Mouse (Mus musculus): ENCODE data around the gene Ltbp4. TPM values are rescaled to one million over a fixed set of nuclear protein-coding genes. Genes with fewer than 3 reads are reported as not detected.

Gene Ltbp4
- polyA plus RNA-seq, 1 experiment from 2014 or later: 10.8 TPM

- 89% methylated on average over 9 of the region's 9 CpGs for WGBS
- Histone ChIP-seq H3K27ac (replicated peaks; ENCODE audit: low read depth, low read length) (no peak overlapping the region), H3K36me3 (ENCODE audit: control insufficient read depth, insufficient read depth, low read length) (no peaks in the 10 kb centered on the region), H3K9me3 (ENCODE audit: control insufficient read depth, low read length) (no peaks in the 10 kb centered on the region), H3K9ac (ENCODE audit: low read length) (no peak overlapping the region), H3K4me3 (ENCODE audit: low read depth, low read length) (no peak overlapping the region), H3K4me2 (ENCODE audit: low read depth, severe bottlenecking) (no peak overlapping the region), H3K27me3 (ENCODE audit: control insufficient read depth, insufficient read depth, low read length) (peaks cover 31% of the 10 kb centered on the region), H3K4me1 (ENCODE audit: control insufficient read depth, insufficient read depth, low read length) (0 out of 2 replicates have a peak, but pooled peaks cover 5% of the 10 kb centered on the region)
- DNase-seq (ENCODE audit: low spot score): no peak
- no peak for ATAC-seq (ENCODE audit: insufficient number of reproducible peaks, low FRiP score, low TSS enrichment, low read depth)
Measured at GRCm38 (mm10) chr7:27359706-27360358, 22.3 kb upstream of the Ltbp4 start.

DNA sequence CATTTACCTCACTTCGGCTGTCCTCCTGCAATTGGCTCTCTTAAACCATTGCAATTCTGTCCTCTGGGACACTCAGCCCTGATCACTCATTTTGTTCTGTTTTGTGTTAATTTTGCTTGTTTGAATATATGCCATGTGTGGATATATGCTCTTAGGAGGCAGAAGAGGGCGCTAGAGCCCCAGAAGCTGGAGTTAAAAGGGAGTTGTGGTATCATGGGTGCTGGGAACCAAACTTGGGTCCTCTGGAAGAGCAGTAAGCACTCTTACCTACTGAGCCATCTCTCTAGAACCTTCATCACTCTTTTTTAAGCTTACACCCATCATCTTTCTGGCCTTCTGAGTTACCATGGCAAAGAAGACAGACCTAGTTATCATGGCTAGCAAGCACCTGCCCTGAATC is 21.7 kb upstream of the Ltbp4 start:
- DNase-seq (ENCODE audit: low spot score) (no peak), ATAC-seq (ENCODE audit: insufficient number of reproducible peaks, low FRiP score, low TSS enrichment, low read depth) (no peak)
- Histone ChIP-seq H3K4me3 (ENCODE audit: low read depth, low read length) (no peak overlapping the region), H3K9ac (ENCODE audit: low read length) (no peak overlapping the region), H3K4me1 (ENCODE audit: control insufficient read depth, insufficient read depth, low read length) (0 out of 2 replicates have a peak, but pooled peaks cover 7% of the 10 kb centered on the region), H3K36me3 (ENCODE audit: control insufficient read depth, insufficient read depth, low read length) (no peaks in the 10 kb centered on the region), H3K4me2 (ENCODE audit: low read depth, severe bottlenecking) (no peak overlapping the region), H3K9me3 (ENCODE audit: control insufficient read depth, low read length) (no peaks in the 10 kb centered on the region), H3K27me3 (ENCODE audit: control insufficient read depth, insufficient read depth, low read length) (peaks cover 24% of the 10 kb centered on the region), H3K27ac (replicated peaks; ENCODE audit: low read depth, low read length) (no peak overlapping the region)
- WGBS: 78% methylated on average over 2 of the region's 2 CpGs

DNA sequence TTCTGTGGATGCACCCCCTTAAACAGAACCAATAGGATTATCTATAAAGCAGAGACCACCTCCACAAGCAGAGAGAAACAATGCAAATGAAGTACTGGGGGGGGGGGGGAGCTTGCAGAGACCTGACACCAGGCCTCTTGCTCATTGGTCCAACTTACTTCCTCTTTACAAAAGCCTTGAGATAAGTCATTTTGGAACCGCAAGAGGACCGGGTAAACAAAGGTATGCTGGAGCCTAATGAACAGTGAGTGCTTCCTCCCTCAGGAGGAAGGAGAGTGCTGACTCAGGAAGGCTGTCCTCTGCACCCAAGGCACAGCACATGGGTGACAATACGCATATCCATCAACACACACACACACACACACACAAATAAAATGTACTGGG is 20.1 kb upstream of the Ltbp4 start:
- Histone ChIP-seq H3K9me3 (ENCODE audit: control insufficient read depth, low read length) (no peaks in the 10 kb centered on the region), H3K4me2 (ENCODE audit: low read depth, severe bottlenecking) (no peak overlapping the region; the same call in 1 of the 2 replicates), H3K9ac (ENCODE audit: low read length) (no peak overlapping the region), H3K27me3 (ENCODE audit: control insufficient read depth, insufficient read depth, low read length) (peaks cover 13% of the 10 kb centered on the region), H3K36me3 (ENCODE audit: control insufficient read depth, insufficient read depth, low read length) (no peaks in the 10 kb centered on the region; the same call in 1 of the 2 replicates), H3K27ac (replicated peaks; ENCODE audit: low read depth, low read length) (no peak overlapping the region), H3K4me3 (ENCODE audit: low read depth, low read length) (no peak overlapping the region), H3K4me1 (ENCODE audit: control insufficient read depth, insufficient read depth, low read length) (0 out of 2 replicates have a peak, but pooled peaks cover 7% of the 10 kb centered on the region)
- WGBS: 28% methylated on average over 3 of the region's 3 CpGs
- DNase-seq (ENCODE audit: low spot score) (no peak), ATAC-seq (ENCODE audit: insufficient number of reproducible peaks, low FRiP score, low TSS enrichment, low read depth) (no peak)

DNA sequence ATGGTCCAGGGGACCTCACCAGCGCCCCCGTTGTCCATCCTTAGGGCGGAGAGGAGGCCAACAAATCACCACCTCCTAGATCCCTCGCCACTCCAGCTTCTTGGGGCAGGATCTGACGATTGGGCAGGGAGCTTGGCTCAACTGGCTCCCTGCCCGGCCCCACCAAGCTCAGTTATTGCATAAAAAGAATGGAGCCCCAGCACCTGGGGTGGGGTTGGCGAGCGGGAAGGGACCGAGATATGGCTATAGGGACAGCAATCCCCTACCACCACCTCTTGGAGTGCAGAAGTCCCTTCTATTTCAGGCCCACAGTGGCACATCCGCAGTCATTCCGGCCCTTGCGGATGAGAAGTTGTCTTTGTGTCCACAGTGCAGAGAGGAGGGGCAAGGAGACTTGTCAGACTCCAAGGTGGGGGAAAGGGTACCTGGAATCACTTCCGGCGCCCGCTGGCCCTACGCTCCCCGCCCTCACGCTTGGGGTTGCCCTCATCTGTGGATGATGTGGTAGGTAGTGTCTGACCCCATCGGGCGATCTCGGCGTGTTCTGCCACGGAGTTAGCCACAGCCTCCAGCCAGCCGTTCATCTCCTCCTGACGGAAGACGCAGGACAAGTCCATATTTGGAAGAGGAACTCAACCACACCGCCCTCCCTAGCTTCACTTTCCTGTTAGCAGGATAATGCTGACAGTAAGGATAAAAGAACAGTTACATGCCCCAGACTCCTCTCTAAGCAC is 19.5 kb upstream of the Ltbp4 start, which contains the start of gene Gm20479:
Gene Gm20479 (minus strand): TSS at position 559 of the 734 bp plus-strand sequence.
- peak within 1 kb of the TSS; percentile 54 for H3K4me3 ChIP-seq (ENCODE audit: low read depth, low read length)
- peaks cover 9% of the 10 kb centered on the region for H3K27me3 ChIP-seq (ENCODE audit: control insufficient read depth, insufficient read depth, low read length)
- DNase-seq (ENCODE audit: low spot score) (no peak), ATAC-seq (ENCODE audit: insufficient number of reproducible peaks, low FRiP score, low TSS enrichment, low read depth) (no peak)
- 0 out of 2 replicates have a peak within 1 kb of the TSS, but pooled peaks have one; percentile 27 for H3K9ac ChIP-seq (ENCODE audit: low read length)
- H3K27ac ChIP-seq (replicated peaks; ENCODE audit: low read depth, low read length): no peak within 1 kb of the TSS
- 2% methylated on average over 27 of the region's 27 CpGs for WGBS
- H3K36me3 ChIP-seq (ENCODE audit: control insufficient read depth, insufficient read depth, low read length): no peaks in the 10 kb centered on the region; the same call in 1 of the 2 replicates
- 0 out of 2 replicates have a peak, but pooled peaks cover 7% of the 10 kb centered on the region for H3K4me1 ChIP-seq (ENCODE audit: control insufficient read depth, insufficient read depth, low read length)
- peak within 1 kb of the TSS; percentile 49 for H3K4me2 ChIP-seq (ENCODE audit: low read depth, severe bottlenecking)
- no peaks in the 10 kb centered on the region for H3K9me3 ChIP-seq (ENCODE audit: control insufficient read depth, low read length)

DNA sequence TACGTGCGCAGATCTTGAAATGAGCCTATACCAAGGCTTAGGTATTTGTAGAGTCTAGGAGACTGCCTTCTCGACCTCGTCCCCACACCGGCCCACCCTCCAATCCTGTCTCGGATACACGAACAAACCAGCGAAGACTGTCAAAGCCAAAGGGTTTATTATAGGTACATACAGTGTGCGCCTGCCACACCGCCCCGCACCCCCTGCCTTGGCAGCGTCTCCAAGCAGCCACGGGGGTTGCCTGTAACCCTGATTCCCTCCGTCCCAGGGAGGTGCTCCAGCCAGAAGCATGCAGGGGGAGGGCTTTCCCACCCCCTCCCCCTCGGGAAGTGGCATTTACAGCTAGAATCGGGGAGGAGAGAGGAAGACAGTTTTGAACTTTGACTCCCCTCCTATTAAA is 18.8 kb upstream of the Ltbp4 start:
- Histone ChIP-seq H3K4me3 (ENCODE audit: low read depth, low read length) (peak overlapping the region; percentile 54), H3K4me1 (ENCODE audit: control insufficient read depth, insufficient read depth, low read length) (0 out of 2 replicates have a peak, but pooled peaks cover 7% of the 10 kb centered on the region), H3K9ac (ENCODE audit: low read length) (0 out of 2 replicates have a peak overlapping the region, but pooled peaks have one; percentile 27), H3K27ac (replicated peaks; ENCODE audit: low read depth, low read length) (no peak overlapping the region), H3K4me2 (ENCODE audit: low read depth, severe bottlenecking) (peak overlapping the region; percentile 49), H3K9me3 (ENCODE audit: control insufficient read depth, low read length) (no peaks in the 10 kb centered on the region), H3K27me3 (ENCODE audit: control insufficient read depth, insufficient read depth, low read length) (peaks cover 9% of the 10 kb centered on the region), H3K36me3 (ENCODE audit: control insufficient read depth, insufficient read depth, low read length) (no peaks in the 10 kb centered on the region; the same call in 1 of the 2 replicates)
- DNase-seq (ENCODE audit: low spot score) (no peak), ATAC-seq (ENCODE audit: insufficient number of reproducible peaks, low FRiP score, low TSS enrichment, low read depth) (peak; percentile 19; the same call in 1 of the 2 replicates)
- 2% methylated on average over 16 of the region's 16 CpGs for WGBS

GRCm38 (mm10) chr7:27355745-27356240 is 18.3 kb upstream of the Ltbp4 start, which contains the start of gene Shkbp1:
TSS of gene Shkbp1 (minus strand) at chr7:27356019.
- peak; percentile 89 for DNase-seq (ENCODE audit: low spot score)
- no peaks in the 10 kb centered on the region for H3K9me3 ChIP-seq (ENCODE audit: control insufficient read depth, low read length)
- peak within 1 kb of the TSS; percentile 49 for H3K4me2 ChIP-seq (ENCODE audit: low read depth, severe bottlenecking)
- peak within 1 kb of the TSS; percentile 46 for H3K9ac ChIP-seq (ENCODE audit: low read length)
- no peaks in the 10 kb centered on the region; the same call in 1 of the 2 replicates for H3K36me3 ChIP-seq (ENCODE audit: control insufficient read depth, insufficient read depth, low read length)
- H3K4me3 ChIP-seq (ENCODE audit: low read depth, low read length): peak within 1 kb of the TSS; percentile 54
- ATAC-seq (ENCODE audit: insufficient number of reproducible peaks, low FRiP score, low TSS enrichment, low read depth): peak; percentile 86
- peaks cover 9% of the 10 kb centered on the region for H3K27me3 ChIP-seq (ENCODE audit: control insufficient read depth, insufficient read depth, low read length)
- no peak within 1 kb of the TSS for H3K27ac ChIP-seq (replicated peaks; ENCODE audit: low read depth, low read length)
- H3K4me1 ChIP-seq (ENCODE audit: control insufficient read depth, insufficient read depth, low read length): 0 out of 2 replicates have a peak, but pooled peaks cover 7% of the 10 kb centered on the region
- WGBS: under 1% methylated on average over 34 of the region's 34 CpGs

- DNase-seq (ENCODE audit: low spot score) (no peak), ATAC-seq (ENCODE audit: insufficient number of reproducible peaks, low FRiP score, low TSS enrichment, low read depth) (no peak)
- no peak overlapping the region for H3K27ac ChIP-seq (replicated peaks; ENCODE audit: low read depth, low read length)
- 0 out of 2 replicates have a peak, but pooled peaks cover 7% of the 10 kb centered on the region for H3K4me1 ChIP-seq (ENCODE audit: control insufficient read depth, insufficient read depth, low read length)
- H3K4me3 ChIP-seq (ENCODE audit: low read depth, low read length): peak overlapping the region; percentile 54
- peak overlapping the region; percentile 49 for H3K4me2 ChIP-seq (ENCODE audit: low read depth, severe bottlenecking)
- no peaks in the 10 kb centered on the region for H3K9me3 ChIP-seq (ENCODE audit: control insufficient read depth, low read length)
- H3K27me3 ChIP-seq (ENCODE audit: control insufficient read depth, insufficient read depth, low read length): peaks cover 9% of the 10 kb centered on the region
- no peaks in the 10 kb centered on the region; the same call in 1 of the 2 replicates for H3K36me3 ChIP-seq (ENCODE audit: control insufficient read depth, insufficient read depth, low read length)
- WGBS: 8% methylated on average over 14 of the region's 14 CpGs
- H3K9ac ChIP-seq (ENCODE audit: low read length): peak overlapping the region; percentile 46
Measured at GRCm38 (mm10) chr7:27355261-27355660, 17.8 kb upstream of the Ltbp4 start.

DNA sequence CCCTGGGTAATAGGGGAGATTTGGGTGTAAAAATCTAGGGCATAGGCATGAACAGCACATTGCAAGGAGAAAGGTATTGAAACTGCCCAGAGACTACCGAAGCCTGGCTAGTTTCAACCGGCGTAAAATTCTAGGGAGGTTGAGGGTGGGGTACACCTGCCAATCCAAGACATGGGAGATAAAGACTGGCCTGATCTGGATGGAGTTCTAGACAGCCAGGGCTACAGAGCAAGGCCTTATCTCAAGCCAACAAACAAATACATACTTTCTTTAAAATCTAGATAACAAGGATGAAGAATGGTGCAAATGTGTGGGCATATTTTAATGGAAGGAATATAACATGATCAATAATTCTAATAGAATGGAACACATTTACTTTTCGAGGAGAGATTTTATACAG is 17.3 kb upstream of the Ltbp4 start:
- Histone ChIP-seq H3K27ac (replicated peaks; ENCODE audit: low read depth, low read length) (no peak overlapping the region), H3K27me3 (ENCODE audit: control insufficient read depth, insufficient read depth, low read length) (peaks cover 9% of the 10 kb centered on the region), H3K36me3 (ENCODE audit: control insufficient read depth, insufficient read depth, low read length) (no peaks in the 10 kb centered on the region; the same call in 1 of the 2 replicates), H3K4me3 (ENCODE audit: low read depth, low read length) (peak overlapping the region; percentile 54), H3K4me1 (ENCODE audit: control insufficient read depth, insufficient read depth, low read length) (0 out of 2 replicates have a peak, but pooled peaks cover 7% of the 10 kb centered on the region), H3K4me2 (ENCODE audit: low read depth, severe bottlenecking) (peak overlapping the region; percentile 49; the same call in 1 of the 2 replicates), H3K9ac (ENCODE audit: low read length) (no peak overlapping the region), H3K9me3 (ENCODE audit: control insufficient read depth, low read length) (no peaks in the 10 kb centered on the region)
- DNase-seq (ENCODE audit: low spot score): no peak
- no peak for ATAC-seq (ENCODE audit: insufficient number of reproducible peaks, low FRiP score, low TSS enrichment, low read depth)
- 56% methylated on average over 4 of the region's 4 CpGs for WGBS
